Mouse (Mus musculus) megakaryocyte, embryonic 14.5 days (primary cell): ENCODE measurements around the gene Trim9.

Experiments
- FLI1 ChIP-seq: IDR thresholded peaks from 2 replicates; pipeline ENCODE4 v1.6.1; 2012; ENCODE audit warnings: low read length, inconsistent platforms, mixed read lengths
- GATA1 ChIP-seq: IDR thresholded peaks from 3 replicates; pipeline ENCODE4 v1.6.1; 2012; ENCODE audit warnings: mixed read lengths, low read length, inconsistent platforms, borderline replicate concordance

GRCm38 (mm10) chr12:70234938-70235484 lies 112.4 kb downstream of the Trim9 start:
- TF ChIP-seq GATA1 (no peak), FLI1 (no peak)
